Mouse (Mus musculus) cerebellum, adult 2 months (tissue): ENCODE measurements around the gene Fgfr2.

Source experiments
- CTCF ChIP-seq: fragments of 200-500 bp; IDR thresholded peaks from 2 replicates; pipeline ENCODE4 v1.5.1; 2011; ENCODE audit warnings: low read depth, mild to moderate bottlenecking, control low read depth, low read length, moderate library complexity, borderline replicate concordance; ENCODE audit not compliant: insufficient read depth
- POLR2A ChIP-seq: fragments of 200-500 bp; IDR thresholded peaks from 2 replicates; pipeline ENCODE4 v1.6.1; 2011; ENCODE audit warnings: low read length, control low read depth, borderline replicate concordance; ENCODE audit not compliant: insufficient read depth

DNA sequence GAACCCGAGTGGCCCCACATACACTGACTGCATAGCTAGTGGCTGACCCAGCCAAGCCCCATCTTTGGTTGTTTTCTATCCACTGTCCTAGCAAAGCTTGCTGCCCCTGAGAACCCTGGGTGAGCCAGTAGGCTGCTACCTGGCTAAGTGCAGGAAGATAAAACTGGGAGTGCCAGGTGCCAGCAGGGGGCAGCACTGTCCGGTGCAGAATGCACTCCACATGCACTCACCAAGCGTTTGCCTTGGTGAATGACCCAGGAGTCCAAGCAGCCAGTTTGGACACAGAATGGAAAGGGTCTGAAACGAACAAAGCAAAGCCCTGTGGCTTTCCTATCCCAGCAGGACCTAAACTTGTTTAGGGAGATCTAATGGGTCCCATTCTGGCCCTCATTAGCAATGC, 1940.5 kb downstream of the Fgfr2 start:
- TF ChIP-seq POLR2A (no peak), CTCF (peak; percentile 54; the same call in 1 of the 2 replicates)
